Mouse (Mus musculus): Measurements from ENCODE around the gene Cfh. TPM values are rescaled to one million over a fixed set of nuclear protein-coding genes. Genes with fewer than 3 reads are reported as not detected.
"Not testable (repeated sequence)": the region's sequence is repeated elsewhere in the genome, so short reads cannot be mapped to it uniquely, and the experiment has no call there.

Cfh gene
- 21.9 and 23.3 TPM in 2 replicates for polyA plus RNA-seq (2015; fragmentation: Nextera tagmentation; extraction: Ambion mirVana)

DNA sequence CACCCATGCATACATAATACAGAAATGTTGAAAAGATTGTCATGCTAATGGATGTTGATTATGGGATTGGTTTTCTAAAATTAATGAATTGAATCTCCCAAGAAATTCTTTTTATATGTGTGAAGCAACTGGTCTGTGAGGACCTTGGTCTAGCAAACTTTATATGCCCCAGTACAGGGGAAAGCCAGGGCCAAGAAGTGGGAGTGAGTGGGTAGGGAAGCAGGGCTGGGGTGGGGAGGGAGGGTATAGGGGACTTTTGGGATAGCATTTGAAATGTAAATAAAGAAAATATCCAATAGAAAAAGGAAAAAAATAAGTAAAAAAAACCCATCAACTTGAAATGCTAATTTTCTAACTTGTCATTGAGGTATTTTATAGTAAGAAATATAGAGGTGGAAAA is at the start of gene Cfh:
Cfh (minus strand) TSS at position 101 of the 400 bp plus-strand sequence.
- H3K4me2 ChIP-seq: peak within 1 kb of the TSS; percentile 37
- not testable (repeated sequence) for H3K27me3 ChIP-seq (replicated peaks); ATAC-seq (ENCODE audit: extremely low read depth, insufficient number of reproducible peaks, low FRiP score, low TSS enrichment); H3K9ac ChIP-seq; H3K4me1 ChIP-seq; H3K9me3 ChIP-seq; H3K36me3 ChIP-seq
- peak within 1 kb of the TSS; percentile 42 for H3K27ac ChIP-seq (replicated peaks)
- peak within 1 kb of the TSS; percentile 24 for H3K4me3 ChIP-seq

DNA sequence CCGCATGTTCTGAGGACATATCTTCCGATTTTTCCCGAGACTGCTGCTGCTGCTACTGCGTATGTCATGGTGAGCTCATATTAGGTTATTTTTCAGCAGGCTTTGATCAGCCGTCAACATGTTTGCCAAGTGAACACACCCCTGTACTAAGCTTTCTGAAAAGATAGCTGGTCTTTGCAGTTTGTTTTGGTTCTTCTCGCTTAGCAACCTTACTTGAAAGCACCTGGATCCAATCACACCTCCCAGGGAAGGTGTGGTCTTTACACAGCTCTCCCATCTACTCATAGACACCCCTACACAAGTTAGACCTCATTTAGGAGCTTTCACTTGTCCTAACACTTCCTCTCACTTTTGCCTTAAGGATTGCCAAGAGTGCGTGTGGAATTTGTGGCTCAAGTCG is 43.1 kb upstream of the Cfh start:
- ATAC-seq (ENCODE audit: extremely low read depth, insufficient number of reproducible peaks, low FRiP score, low TSS enrichment): no peak
- 53% methylated on average over 8 of the region's 8 CpGs for WGBS
- Histone ChIP-seq H3K4me1 (no peaks in the 10 kb centered on the region), H3K27me3 (replicated peaks) (no peaks in the 10 kb centered on the region), H3K9ac (no peak overlapping the region), H3K4me2 (no peak overlapping the region), H3K4me3 (no peak overlapping the region), H3K36me3 (no peaks in the 10 kb centered on the region), H3K27ac (replicated peaks) (no peak overlapping the region), H3K9me3 (no peaks in the 10 kb centered on the region)

DNA sequence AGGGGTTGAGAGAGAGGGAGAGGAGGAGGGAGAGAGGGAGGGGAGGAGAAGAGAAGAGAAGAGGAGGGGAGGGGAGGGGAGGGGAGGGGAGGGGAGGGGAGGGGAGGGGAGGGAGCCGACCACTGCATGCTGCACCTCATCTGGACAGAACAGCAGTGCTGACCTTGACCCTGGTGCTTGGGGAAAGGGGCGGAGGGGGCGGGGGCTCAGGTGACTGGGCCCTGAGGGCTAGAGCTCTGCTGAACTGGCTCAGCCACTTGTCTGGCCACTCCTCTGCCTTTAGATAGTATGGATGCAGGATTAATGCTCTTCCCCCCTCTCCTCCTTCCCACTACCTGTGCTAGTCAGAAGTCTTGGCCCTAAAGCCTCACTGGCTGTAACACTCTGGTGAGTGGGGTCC is 41.7 kb upstream of the Cfh start:
- Histone ChIP-seq H3K27ac (replicated peaks) (no peak overlapping the region), H3K36me3 (no peaks in the 10 kb centered on the region), H3K9me3 (no peaks in the 10 kb centered on the region), H3K9ac (no peak overlapping the region), H3K4me3 (no peak overlapping the region), H3K4me1 (no peaks in the 10 kb centered on the region), H3K27me3 (replicated peaks) (no peaks in the 10 kb centered on the region), H3K4me2 (no peak overlapping the region)
- WGBS: 81% methylated on average over 2 of the region's 3 CpGs
- ATAC-seq (ENCODE audit: extremely low read depth, insufficient number of reproducible peaks, low FRiP score, low TSS enrichment): no peak

DNA sequence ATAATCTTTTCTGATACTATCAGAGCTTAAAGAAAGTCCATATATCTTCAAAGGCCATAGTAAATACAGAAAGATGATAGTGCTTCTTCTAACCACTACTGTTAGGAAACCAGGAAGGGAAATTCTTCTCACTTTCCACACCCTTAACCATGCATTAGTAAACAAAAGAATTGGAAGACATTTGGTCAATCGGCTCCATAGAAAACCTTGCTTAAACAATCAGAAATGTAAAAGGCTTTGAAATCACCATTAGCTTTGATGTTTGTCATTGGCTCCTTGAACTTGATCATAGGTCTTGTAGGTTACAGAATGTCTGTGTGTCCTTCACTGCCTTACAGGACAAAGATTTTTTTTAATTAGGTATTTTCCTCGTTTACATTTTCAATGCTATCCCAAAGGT is 21.8 kb upstream of the Cfh start:
- Histone ChIP-seq H3K4me3 (no peak overlapping the region), H3K9me3 (no peaks in the 10 kb centered on the region), H3K4me1 (no peaks in the 10 kb centered on the region), H3K27me3 (replicated peaks) (no peaks in the 10 kb centered on the region), H3K27ac (replicated peaks) (no peak overlapping the region), H3K4me2 (no peak overlapping the region), H3K9ac (no peak overlapping the region), H3K36me3 (no peaks in the 10 kb centered on the region)
- WGBS: 58% methylated on average over 2 of the region's 2 CpGs
- ATAC-seq (ENCODE audit: extremely low read depth, insufficient number of reproducible peaks, low FRiP score, low TSS enrichment): no peak

DNA sequence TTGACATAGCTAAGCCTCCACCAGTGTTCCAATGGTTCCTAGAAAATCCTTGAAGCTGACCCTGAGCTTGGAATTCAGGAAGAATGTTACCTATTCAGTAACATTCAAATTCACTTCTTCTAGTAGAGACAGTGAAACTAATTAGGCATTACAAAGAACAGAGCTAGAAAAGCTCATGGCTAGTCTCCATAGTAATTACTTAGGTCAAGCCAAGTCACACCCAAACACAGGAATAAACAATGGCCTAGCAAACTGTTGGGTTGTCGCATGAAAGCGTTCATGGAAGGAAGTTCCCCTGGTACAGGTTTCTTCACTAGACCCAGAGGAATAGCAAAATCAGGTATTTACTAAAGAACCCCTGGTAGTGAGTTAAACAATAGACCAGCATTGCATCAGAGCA is 4.9 kb upstream of the Cfh start:
- not testable (repeated sequence) for H3K4me2 ChIP-seq; H3K27ac ChIP-seq (replicated peaks); H3K9ac ChIP-seq; H3K4me1 ChIP-seq; ATAC-seq (ENCODE audit: extremely low read depth, insufficient number of reproducible peaks, low FRiP score, low TSS enrichment); H3K27me3 ChIP-seq (replicated peaks); H3K9me3 ChIP-seq; H3K36me3 ChIP-seq; H3K4me3 ChIP-seq
- WGBS: 80% methylated on average over 2 of the region's 2 CpGs

DNA sequence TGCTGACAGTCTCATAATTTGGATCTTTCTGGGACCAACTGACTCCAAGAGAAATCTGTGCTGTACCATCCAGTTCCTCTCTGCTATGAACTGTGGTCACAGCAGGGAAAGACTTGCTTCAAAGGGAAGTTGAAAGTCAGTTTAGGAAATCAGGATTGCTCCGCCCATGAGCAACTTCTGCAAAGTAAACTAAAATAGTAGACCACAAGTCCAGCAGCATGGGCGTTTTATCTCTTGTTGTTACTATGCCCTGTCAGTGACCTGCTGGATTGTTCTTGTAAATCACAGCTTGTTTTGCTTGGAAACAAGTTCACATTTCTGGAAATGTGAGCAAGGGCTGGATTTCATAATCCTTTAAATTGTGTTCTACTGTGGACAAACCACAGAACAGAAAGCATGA is 356 bp downstream of the Cfh start:
- H3K27me3 ChIP-seq (replicated peaks): no peaks in the 10 kb centered on the region
- H3K4me1 ChIP-seq: peaks cover 7% of the 10 kb centered on the region; the same call in 1 of the 2 replicates
- no peak; the same call in 1 of the 2 replicates for ATAC-seq (ENCODE audit: extremely low read depth, insufficient number of reproducible peaks, low FRiP score, low TSS enrichment)
- peak overlapping the region; percentile 37 for H3K4me2 ChIP-seq
- peak overlapping the region; percentile 42 for H3K27ac ChIP-seq (replicated peaks)
- peak overlapping the region; percentile 24 for H3K4me3 ChIP-seq
- H3K36me3 ChIP-seq: no peaks in the 10 kb centered on the region
- no peak overlapping the region for H3K9ac ChIP-seq
- no peaks in the 10 kb centered on the region for H3K9me3 ChIP-seq
- WGBS: 26% methylated on average over 2 of the region's 2 CpGs

DNA sequence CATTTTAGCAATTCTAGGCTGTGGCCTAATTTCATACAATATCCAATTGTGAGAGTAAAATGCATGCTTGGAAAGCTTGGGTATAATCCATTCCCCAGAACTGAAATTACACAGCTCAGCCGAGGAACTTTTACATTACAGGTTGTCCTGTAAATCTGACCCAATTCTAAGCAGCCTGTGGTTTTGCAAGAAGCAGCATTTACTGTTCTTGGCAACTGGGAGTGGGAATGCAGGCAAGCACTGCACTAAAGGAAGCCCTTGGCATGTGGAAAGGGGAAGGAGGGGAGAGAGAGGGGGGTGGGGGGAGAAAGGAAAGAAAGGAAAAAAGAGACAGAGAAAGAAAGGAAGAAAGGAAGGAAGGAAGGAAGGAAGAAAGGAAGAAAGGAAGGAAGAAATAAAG is 3.4 kb downstream of the Cfh start:
- 67% methylated on average over 1 of the region's 1 CpGs for WGBS
- Histone ChIP-seq H3K4me3 (no peak overlapping the region), H3K9me3 (no peaks in the 10 kb centered on the region), H3K9ac (no peak overlapping the region), H3K27me3 (replicated peaks) (no peaks in the 10 kb centered on the region), H3K36me3 (no peaks in the 10 kb centered on the region), H3K27ac (replicated peaks) (no peak overlapping the region), H3K4me2 (no peak overlapping the region), H3K4me1 (peaks cover 10% of the 10 kb centered on the region; the same call in 1 of the 2 replicates)
- ATAC-seq (ENCODE audit: extremely low read depth, insufficient number of reproducible peaks, low FRiP score, low TSS enrichment): no peak

DNA sequence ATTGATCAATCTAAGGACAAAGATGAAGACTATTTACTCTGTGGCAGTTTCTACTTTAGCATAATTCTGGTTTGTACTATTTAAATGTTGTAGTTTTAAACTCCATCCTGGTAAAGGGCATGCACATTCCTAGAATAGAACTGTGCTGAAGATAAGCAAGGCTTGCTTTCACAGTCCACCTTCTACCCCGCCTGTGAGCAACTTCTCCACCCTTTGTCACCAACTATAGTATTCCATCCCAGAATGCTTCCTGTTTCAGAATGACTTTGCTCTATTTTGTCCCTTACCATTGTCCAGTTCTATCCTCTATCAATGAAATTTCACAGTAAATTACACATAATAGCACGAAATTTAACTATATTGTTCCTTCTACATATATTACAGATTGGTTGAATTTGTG is 8.1 kb downstream of the Cfh start:
- no peak overlapping the region for H3K4me3 ChIP-seq
- H3K9ac ChIP-seq: no peak overlapping the region
- H3K36me3 ChIP-seq: no peaks in the 10 kb centered on the region
- no peaks in the 10 kb centered on the region for H3K27me3 ChIP-seq (replicated peaks)
- 41% methylated on average over 2 of the region's 2 CpGs for WGBS
- no peak for ATAC-seq (ENCODE audit: extremely low read depth, insufficient number of reproducible peaks, low FRiP score, low TSS enrichment)
- peaks cover 3% of the 10 kb centered on the region; the same call in 1 of the 2 replicates for H3K4me1 ChIP-seq
- H3K4me2 ChIP-seq: 0 out of 2 replicates have a peak overlapping the region, but pooled peaks have one; percentile 11
- no peak overlapping the region for H3K27ac ChIP-seq (replicated peaks)
- no peaks in the 10 kb centered on the region for H3K9me3 ChIP-seq

DNA sequence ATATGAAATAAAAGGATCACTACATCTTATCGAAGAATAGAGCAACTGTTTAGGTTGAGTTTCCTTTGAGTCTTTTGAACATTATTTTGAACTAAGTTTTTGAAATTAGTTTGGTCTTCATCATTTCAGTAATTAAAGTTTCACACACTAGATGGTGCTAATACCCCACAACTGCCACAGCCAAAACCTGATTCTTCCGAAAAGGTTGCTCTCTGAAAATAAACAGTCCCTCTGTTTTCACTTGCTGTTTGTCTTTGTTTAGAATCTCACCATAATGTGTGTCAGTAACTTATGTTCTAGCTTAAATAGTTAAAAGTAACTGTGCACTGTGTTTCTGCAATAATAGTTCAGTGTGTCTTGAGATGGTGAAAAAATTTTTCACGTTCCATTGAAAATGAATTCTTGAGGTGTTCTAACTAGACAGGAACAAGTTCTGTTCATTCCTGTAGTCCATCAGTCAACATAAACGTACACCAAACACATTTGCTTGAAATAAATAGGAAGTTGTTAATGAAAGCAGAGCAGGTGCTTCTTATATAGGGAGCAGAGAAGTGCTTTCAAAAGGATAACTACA is 11.9 kb downstream of the Cfh start:
- H3K9me3 ChIP-seq: no peaks in the 10 kb centered on the region
- no peak for ATAC-seq (ENCODE audit: extremely low read depth, insufficient number of reproducible peaks, low FRiP score, low TSS enrichment)
- no peaks in the 10 kb centered on the region for H3K36me3 ChIP-seq
- H3K4me2 ChIP-seq: peak overlapping the region; percentile 38
- WGBS: 35% methylated on average over 4 of the region's 4 CpGs
- no peak overlapping the region for H3K9ac ChIP-seq
- no peaks in the 10 kb centered on the region for H3K27me3 ChIP-seq (replicated peaks)
- no peak overlapping the region for H3K27ac ChIP-seq (replicated peaks)
- H3K4me3 ChIP-seq: no peak overlapping the region
- peaks cover 3% of the 10 kb centered on the region; the same call in 1 of the 2 replicates for H3K4me1 ChIP-seq

DNA sequence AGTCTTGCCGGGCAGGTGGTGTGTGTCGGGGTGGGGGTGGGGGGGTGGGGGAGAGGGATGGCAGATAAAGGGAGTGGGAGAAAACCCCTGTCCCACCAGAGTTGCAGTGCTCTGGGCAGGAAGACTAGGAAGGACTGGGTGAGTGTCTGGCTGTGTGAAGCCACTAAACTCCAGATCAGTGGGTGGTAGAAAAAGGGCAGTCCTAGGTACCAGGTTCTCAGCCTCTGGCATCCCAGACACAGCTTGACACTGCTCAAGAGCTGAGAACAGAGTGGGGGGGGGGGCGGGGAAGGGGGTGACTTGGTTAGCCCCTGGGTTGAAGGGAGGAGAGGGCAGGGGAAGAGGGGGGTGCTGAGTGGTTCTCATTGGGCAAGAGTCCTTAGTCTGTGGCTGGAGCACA is 24.6 kb downstream of the Cfh start:
- H3K4me3 ChIP-seq: no peak overlapping the region
- no peak overlapping the region for H3K9ac ChIP-seq
- no peaks in the 10 kb centered on the region for H3K9me3 ChIP-seq
- H3K36me3 ChIP-seq: no peaks in the 10 kb centered on the region
- no peaks in the 10 kb centered on the region for H3K4me1 ChIP-seq
- H3K27me3 ChIP-seq (replicated peaks): no peaks in the 10 kb centered on the region
- H3K4me2 ChIP-seq: no peak overlapping the region
- H3K27ac ChIP-seq (replicated peaks): no peak overlapping the region
- 64% methylated on average over 2 of the region's 3 CpGs for WGBS
- ATAC-seq (ENCODE audit: extremely low read depth, insufficient number of reproducible peaks, low FRiP score, low TSS enrichment): no peak

DNA sequence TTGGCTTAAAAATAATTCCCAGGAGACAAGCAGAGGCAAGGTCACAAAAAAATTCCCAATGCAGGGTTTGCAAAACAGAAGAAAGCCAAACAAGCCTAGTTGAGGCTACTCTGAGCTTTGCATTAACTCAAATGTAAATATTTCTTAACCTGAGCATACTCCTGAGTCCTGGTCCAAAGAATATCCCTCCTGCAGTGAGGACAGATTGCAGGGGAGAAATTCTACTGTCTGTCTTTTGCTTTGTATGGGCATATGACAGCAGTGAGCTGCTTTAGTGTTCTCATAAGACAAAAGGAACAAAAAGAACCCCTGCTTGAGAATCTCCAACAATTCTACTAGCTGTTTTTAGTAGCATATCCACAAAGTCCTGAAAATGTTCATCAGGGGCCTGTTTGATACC is 114.1 kb downstream of the Cfh start:
- no peak for ATAC-seq (ENCODE audit: extremely low read depth, insufficient number of reproducible peaks, low FRiP score, low TSS enrichment)
- no peaks in the 10 kb centered on the region for H3K36me3 ChIP-seq
- no peak overlapping the region for H3K9ac ChIP-seq
- H3K27me3 ChIP-seq (replicated peaks): no peaks in the 10 kb centered on the region
- H3K4me1 ChIP-seq: no peaks in the 10 kb centered on the region
- H3K27ac ChIP-seq (replicated peaks): no peak overlapping the region
- no peak overlapping the region for H3K4me3 ChIP-seq
- H3K4me2 ChIP-seq: no peak overlapping the region
- no peaks in the 10 kb centered on the region for H3K9me3 ChIP-seq

Data from heart, embryonic 13.5 days (tissue).